Mouse (Mus musculus) small intestine, adult 2 months (tissue): ENCODE measurements around the gene Lrrc17.

Source experiments
- CTCF ChIP-seq: fragments of 200-500 bp; IDR thresholded peaks from 2 replicates; pipeline ENCODE4 v1.5.1; 2012; ENCODE audit warnings: low read depth, mild to moderate bottlenecking, control low read depth, inconsistent platforms, low read length, moderate library complexity, mixed read lengths; ENCODE audit not compliant: insufficient replicate concordance, insufficient read length; ENCODE audit errors: extremely low read depth
- POLR2A ChIP-seq: fragments of 200-500 bp; IDR thresholded peaks from 2 replicates; pipeline ENCODE4 v1.6.1; 2012; ENCODE audit warnings: low read depth, mild to moderate bottlenecking, control low read depth, inconsistent platforms, low read length, moderate library complexity

- TF ChIP-seq CTCF (no peak), POLR2A (no peak)
These were observed 44.9 kb downstream of the Lrrc17 start for GRCm38 (mm10) chr5:21588220-21588619.
